Mouse (Mus musculus) brain, adult 2 months (tissue): ENCODE results near the gene Plb1.

Source experiments
- DNase-seq: peaks from one replicate; pipeline ENCODE4 v3.0.0; 2011; ENCODE audit warnings: low read depth, low spot score

Gene Plb1

DNA sequence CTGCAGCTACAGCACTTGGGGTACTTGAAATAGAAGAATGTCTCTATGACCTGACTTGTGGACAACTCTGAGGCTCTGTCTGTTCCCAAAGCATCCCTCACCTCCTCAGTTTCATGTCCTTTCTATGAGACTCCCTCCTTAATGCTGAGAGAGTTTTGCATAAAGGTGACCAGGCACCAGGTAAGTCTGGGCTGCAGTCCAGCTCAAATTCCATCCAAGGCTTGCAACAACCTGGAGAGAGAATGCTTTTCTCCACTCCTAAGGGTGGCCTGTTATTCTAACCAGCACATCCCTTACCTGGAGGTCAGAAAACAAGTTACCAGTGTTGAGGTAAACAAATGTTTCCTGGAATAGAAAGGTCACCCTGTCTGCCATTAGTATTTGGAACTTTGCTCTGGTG lies 159.8 kb downstream of the Plb1 start:
- no peak for DNase-seq

DNA sequence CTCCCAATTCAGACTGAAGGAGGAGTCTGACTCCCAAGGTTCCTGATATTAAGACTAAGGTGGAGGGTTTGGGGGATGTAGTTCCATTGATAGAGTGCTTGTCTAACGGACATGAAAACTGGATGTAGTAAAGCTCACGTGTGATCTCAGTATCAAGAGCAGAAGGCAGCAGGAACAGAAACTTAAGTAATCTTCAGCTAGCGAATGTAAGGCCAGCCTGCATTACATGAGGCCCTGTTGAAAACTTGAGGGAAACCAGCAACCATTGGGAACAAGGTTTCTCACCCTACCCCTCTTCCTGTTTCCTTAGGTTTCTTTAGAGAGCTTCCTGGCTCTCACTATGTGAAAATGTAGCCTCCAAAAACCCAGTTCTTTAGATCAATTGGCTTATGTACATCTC lies 162.1 kb downstream of the Plb1 start:
- DNase-seq: no peak

DNA sequence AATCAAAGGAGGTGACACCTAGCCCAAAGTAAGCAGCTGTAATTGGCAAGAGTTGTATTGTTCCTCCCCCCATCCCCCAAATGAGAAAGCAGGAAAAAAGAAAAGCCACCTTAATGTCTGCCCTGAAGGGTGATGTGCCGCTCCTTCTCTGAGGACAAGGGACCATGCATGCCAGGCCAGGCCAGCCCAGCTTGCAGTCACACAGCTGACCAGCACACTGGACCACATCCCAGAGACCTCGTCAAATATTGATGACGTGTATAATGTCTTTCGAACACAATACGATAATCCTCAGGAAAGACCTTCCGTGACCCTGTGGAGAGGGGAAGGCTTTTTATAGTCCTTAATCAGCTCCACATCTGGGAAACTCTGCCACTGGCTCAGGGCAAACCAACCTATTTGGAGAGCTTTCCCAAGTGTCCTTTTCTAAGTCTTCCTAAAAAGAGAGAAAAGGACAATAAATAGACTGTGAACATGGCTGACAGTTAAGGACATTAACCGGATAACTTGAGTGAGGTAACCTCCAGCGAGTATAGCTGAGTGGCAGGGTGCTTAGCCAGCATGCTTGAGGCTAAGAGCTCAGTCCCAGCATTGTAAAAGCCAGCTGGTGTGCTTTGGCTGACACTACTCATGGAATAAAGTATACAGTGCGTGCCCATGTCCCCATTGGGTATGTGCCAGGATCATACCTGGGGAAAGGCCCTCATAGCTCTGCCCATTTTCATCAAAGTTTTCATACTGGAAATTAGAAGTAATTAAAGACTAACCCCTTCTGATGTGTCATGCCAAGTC lies 162.8 kb downstream of the Plb1 start:
- no peak for DNase-seq

GRCm38 (mm10) chr5:32397719-32398118 lies 165.2 kb downstream of the Plb1 start:
- no peak for DNase-seq

GRCm38 (mm10) chr5:32400926-32401325 lies 168.4 kb downstream of the Plb1 start:
- DNase-seq: no peak

DNA sequence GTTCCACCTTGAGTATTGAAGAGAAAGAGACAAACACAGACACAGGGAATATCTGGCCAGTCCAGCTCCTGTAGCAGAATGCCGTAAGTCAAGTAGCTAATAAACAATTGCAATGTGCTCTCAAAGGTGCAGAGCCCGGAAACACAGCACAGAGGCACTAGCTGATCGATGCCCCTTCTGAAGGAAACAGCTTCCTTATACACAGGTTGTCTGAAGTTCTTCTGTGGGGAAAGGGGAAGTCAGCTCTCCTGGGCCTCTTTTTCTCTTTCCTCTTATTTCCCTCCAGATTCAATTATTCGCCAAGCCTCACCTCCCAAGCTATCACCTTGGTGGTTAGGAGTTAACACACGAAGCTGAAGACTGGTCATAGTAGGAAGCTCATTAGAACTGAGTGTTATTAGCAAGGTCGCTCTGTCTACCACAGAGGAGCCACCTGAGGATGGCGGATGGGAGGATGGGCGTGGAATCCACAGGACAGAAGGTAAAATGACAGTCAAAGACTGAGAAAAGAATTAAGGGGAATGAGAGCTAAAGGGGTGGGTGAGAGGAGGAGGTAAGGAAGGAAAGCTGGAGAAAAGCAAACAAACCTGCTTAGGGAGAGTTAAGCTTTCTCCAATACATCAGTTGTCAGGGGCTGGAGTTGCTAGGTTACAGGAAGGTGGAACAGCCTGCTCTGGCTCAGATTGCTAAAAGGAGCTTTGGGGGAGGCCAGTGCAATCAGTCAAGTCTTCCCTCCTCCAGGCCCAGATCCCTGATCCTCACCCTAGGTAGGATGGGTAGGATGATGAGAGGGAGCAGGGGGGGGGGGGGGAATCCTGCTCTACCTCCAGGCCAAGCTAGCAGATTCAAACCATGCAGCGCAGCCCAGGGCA lies 170.8 kb downstream of the Plb1 start:
- peak; percentile 82 for DNase-seq

DNA sequence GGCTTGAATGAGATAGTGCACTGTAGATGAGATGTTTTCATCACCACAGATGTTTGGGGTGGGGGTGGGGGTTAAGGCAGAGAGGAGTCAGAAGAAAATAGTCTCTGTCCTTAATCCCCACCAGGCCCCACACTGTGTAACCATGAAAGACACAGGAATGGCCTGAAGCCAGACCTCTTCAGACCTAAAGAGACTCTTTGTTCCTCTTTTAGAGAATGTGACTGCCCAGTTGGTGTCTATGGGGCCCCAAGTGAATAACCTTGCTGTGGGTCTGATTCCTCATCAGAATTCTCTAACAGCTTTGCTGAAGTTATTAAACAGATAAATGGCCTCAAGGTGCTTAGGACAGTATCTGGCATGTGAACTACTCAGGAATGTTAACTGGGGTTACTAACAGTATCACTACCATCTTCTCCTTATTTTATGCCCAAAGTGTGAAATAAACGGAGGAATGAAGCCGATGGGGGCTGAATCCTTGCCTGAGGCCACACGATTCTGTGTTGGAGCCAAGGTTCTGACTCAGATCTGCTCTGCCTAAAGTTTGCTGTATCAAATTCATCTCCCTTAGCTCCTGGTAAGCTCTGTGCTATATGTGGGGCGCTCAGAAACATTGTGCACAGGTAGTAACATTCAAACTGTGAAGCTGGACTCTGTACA lies 172.8 kb downstream of the Plb1 start:
- peak; percentile 19 for DNase-seq

DNA sequence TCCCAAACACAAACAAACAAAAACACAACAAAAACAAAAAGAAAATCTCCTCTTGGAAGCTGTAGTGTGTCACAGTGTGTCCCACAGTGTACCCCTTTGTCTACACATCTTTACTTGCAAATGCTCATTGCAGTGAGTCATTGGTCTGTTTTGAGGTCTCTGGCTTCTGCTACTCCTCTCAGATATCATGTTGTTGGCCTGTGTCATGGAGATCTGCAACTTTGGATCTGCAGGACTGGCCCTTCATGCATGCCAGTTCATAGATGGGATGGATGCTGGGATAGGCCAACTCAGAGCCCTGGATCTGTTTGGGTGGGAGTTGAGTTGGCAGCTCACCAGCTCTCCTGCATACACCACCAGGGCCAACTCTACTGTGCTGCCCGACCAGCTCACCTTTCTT lies 176.3 kb downstream of the Plb1 start:
- DNase-seq: no peak

GRCm38 (mm10) chr5:32409747-32410146 lies 177.2 kb downstream of the Plb1 start:
- no peak for DNase-seq

DNA sequence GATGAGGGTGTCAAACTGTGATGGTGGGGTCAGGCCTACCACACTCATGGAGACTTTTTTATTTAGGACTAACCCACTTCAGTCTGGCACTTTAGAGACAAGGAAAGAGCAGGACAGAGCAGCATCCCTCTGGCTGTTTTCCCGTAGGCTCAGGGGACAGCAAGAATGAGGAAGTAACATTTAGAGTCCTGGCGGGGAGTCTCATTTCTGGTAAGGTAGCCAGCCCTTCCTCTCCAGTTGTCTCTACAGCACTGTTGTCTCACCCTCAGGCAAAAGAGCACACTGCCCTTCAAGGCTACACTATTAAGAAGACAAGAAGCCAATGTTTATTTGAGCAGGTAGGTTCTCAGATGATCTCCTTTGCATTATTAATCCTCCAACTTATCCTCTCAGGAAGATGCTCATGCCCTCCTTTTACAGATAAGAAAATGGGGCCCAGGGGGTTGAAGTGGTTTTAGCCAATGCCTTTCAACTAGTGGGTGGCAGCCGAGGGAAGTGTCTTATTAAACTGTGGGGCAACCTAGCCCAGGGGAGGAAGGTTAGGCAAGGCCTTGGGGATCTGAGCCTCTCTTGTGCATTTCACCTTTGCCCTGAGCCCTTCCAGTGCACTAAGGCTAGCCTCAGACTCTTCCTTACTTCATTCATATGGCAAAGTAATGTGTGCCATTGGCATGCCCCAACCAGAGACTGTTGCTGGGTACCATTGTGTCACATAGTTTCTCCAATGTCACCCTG lies 178.6 kb downstream of the Plb1 start:
- DNase-seq: no peak

GRCm38 (mm10) chr5:32412186-32412950 lies 179.9 kb downstream of the Plb1 start:
- no peak for DNase-seq

- DNase-seq: no peak
Observed at GRCm38 (mm10) chr5:32413083-32413482, 180.6 kb downstream of the Plb1 start.

GRCm38 (mm10) chr5:32413569-32413968 lies 181.1 kb downstream of the Plb1 start:
- peak; percentile 15 for DNase-seq

DNA sequence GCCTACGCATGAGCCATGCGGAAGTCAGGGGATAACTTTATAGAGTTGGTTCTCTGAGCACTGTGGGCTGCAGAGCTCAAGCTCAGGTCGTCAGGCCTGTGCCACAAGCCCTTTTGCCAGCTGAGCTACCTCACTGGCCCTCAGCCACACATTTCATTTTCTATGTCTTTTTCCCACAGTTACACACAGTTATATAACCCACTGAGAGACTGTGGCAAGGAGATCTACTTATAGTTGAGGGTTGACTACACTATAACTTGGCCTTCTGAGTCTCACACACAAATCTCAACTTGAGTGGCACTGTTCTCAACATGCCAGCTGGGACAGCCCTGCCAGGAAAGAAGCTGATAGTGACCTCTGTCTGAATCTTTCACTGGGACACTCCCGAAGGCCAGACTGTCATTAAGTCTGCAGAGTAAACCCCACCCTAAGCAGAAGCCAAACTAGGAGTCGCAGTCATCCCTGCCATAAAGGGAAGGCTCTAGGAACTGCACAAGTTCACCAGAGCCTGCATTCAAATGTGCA lies 182.0 kb downstream of the Plb1 start:
- DNase-seq: peak; percentile 18

GRCm38 (mm10) chr5:32415554-32415953 lies 183.0 kb downstream of the Plb1 start:
- DNase-seq: no peak
